Mouse (Mus musculus): Measurements from ENCODE around the gene Nup214. TPM values are rescaled to one million over a fixed set of nuclear protein-coding genes. Genes with fewer than 3 reads are reported as not detected.

Nup214 gene
- total and polyA plus RNA-seq, 3 experiments, result 13.9 to 106 (median 50.9) TPM

GRCm38 (mm10) chr2:31990961-31991360 lies 16.7 kb downstream of the Nup214 start:
- Histone ChIP-seq H3K4me2 (ENCODE audit: insufficient read depth, low read depth, poor library complexity, severe bottlenecking) (no peak overlapping the region), H3K27me3 (replicated peaks) (no peaks in the 10 kb centered on the region), H3K27ac (ENCODE audit: insufficient read depth, low read depth) (no peak overlapping the region), H3K9ac (ENCODE audit: insufficient read depth, low read depth) (no peak overlapping the region), H3K36me3 (replicated peaks in 1 of 2; ENCODE audit: control insufficient read depth in 1 of 2, insufficient read depth in 1 of 2, low read length in 1 of 2) (peaks cover 70 to 97% of the 10 kb centered on the region in 2 experiments), H3K79me2 (replicated peaks; ENCODE audit: control insufficient read depth, extremely low read depth, insufficient read depth, poor library complexity, severe bottlenecking) (no peaks in the 10 kb centered on the region), H3K4me3 (replicated peaks in 1 of 3; ENCODE audit: low read depth in 2 of 3, low read length in 2 of 3, poor library complexity in 1 of 3) (no peak overlapping the region), H3K4me1 (ENCODE audit: control insufficient read depth in 1 of 2, insufficient read depth in 2 of 2) (peaks cover 0 to 30% of the 10 kb centered on the region in 2 experiments; a peak in 2 of 4 replicates), H3K9me3 (replicated peaks; ENCODE audit: low read length) (no peaks in the 10 kb centered on the region)
- in situ Hi-C loops (cut with MboI; ENCODE audit: low pct_ligation_motif_present, low pct_unique_long_range_greater_than_20kb, low sequenced_read_pairs), result no loop called here
- TF ChIP-seq MYC (IDR thresholded peaks at IDR 0.05; ENCODE audit: low read depth, low read length) (no peak), USF2 (conservative IDR thresholded peaks at IDR 0.05; ENCODE audit: low read depth, low read length) (no peak), PAX5 (IDR thresholded peaks at IDR 0.05; ENCODE audit: low read length) (no peak), MAFK (IDR thresholded peaks at IDR 0.05; ENCODE audit: insufficient replicate concordance, low read length) (no peak), RCOR1 (conservative IDR thresholded peaks at IDR 0.05; ENCODE audit: low read depth, low read length) (no peak), ZC3H11A (IDR thresholded peaks at IDR 0.05; ENCODE audit: low read depth, low read length) (no peak), RAD21 (IDR thresholded peaks at IDR 0.05; ENCODE audit: low read depth, low read length) (no peak), MAX (IDR thresholded peaks at IDR 0.05; ENCODE audit: low read length) (no peak), USF1 (IDR thresholded peaks at IDR 0.05; ENCODE audit: low read depth, low read length) (no peak), NELFE (IDR thresholded peaks at IDR 0.05; ENCODE audit: low read depth, low read length) (no peak), SIN3A (IDR thresholded peaks at IDR 0.05; ENCODE audit: low read length) (no peak), IRF4 (IDR thresholded peaks at IDR 0.05; ENCODE audit: low read depth, low read length) (no peak), POLR2A (IDR thresholded peaks at IDR 0.05; ENCODE audit: low read depth, low read length) (no peak), E2F4 (IDR thresholded peaks at IDR 0.05; ENCODE audit: insufficient replicate concordance, low read depth, low read length) (no peak)
- DNase-seq (ENCODE audit: extremely low read depth), result no peak
- dilution Hi-C loops (cut with MboI; ENCODE audit: extremely low pct_ligation_motif_present, extremely low pct_unique_long_range_greater_than_20kb, low sequenced_read_pairs), result no loop called here

GRCm38 (mm10) chr2:31994896-31995295 lies 20.7 kb downstream of the Nup214 start:
- Histone ChIP-seq H3K9me3 (replicated peaks; ENCODE audit: low read length) (no peaks in the 10 kb centered on the region), H3K9ac (ENCODE audit: insufficient read depth, low read depth) (no peak overlapping the region), H3K4me2 (ENCODE audit: insufficient read depth, low read depth, poor library complexity, severe bottlenecking) (no peak overlapping the region), H3K36me3 (replicated peaks in 1 of 2; ENCODE audit: control insufficient read depth in 1 of 2, insufficient read depth in 1 of 2, low read length in 1 of 2) (peaks cover 79 to 97% of the 10 kb centered on the region in 2 experiments), H3K4me3 (replicated peaks in 1 of 3; ENCODE audit: low read depth in 2 of 3, low read length in 2 of 3, poor library complexity in 1 of 3) (no peak overlapping the region), H3K27me3 (replicated peaks) (no peaks in the 10 kb centered on the region), H3K79me2 (replicated peaks; ENCODE audit: control insufficient read depth, extremely low read depth, insufficient read depth, poor library complexity, severe bottlenecking) (no peaks in the 10 kb centered on the region), H3K27ac (ENCODE audit: insufficient read depth, low read depth) (no peak overlapping the region), H3K4me1 (ENCODE audit: control insufficient read depth in 1 of 2, insufficient read depth in 2 of 2) (peaks cover 0 to 4% of the 10 kb centered on the region in 2 experiments; a peak in 1 of 4 replicates)
- in situ Hi-C loops (cut with MboI; ENCODE audit: low pct_ligation_motif_present, low pct_unique_long_range_greater_than_20kb, low sequenced_read_pairs), result no loop called here
- dilution Hi-C loops (cut with MboI; ENCODE audit: extremely low pct_ligation_motif_present, extremely low pct_unique_long_range_greater_than_20kb, low sequenced_read_pairs), result no loop called here
- no peak for DNase-seq (ENCODE audit: extremely low read depth)
- TF ChIP-seq CHD1 (IDR thresholded peaks at IDR 0.05; ENCODE audit: low read depth, low read length) (no peak), MAFK (IDR thresholded peaks at IDR 0.05; ENCODE audit: insufficient replicate concordance, low read length) (no peak), RCOR1 (conservative IDR thresholded peaks at IDR 0.05; ENCODE audit: low read depth, low read length) (no peak), MAX (IDR thresholded peaks at IDR 0.05; ENCODE audit: low read length) (no peak), JUN (IDR thresholded peaks at IDR 0.05; ENCODE audit: insufficient read depth, low read depth, low read length) (no peak), CTCF (conservative IDR thresholded peaks at IDR 0.05 in 1 of 2, IDR thresholded peaks at IDR 0.05 in 1 of 2; ENCODE audit: low read depth in 2 of 2, low read length in 2 of 2) (no peak)

All from CH12.LX (cell line).